Mouse (Mus musculus) liver, adult (tissue): Measurements from ENCODE around the gene Slc25a53.
"Not testable (repeated sequence)": the region's sequence is repeated elsewhere in the genome, so short reads cannot be mapped to it uniquely, and the experiment has no call there.

Experiments used
- GATA4 ChIP-seq: IDR thresholded peaks from 2 replicates; pipeline ENCODE4 v1.6.1; 2014; ENCODE audit warnings: mild to moderate bottlenecking, low read length; ENCODE audit not compliant: insufficient replicate concordance

Slc25a53 gene

GRCm38 (mm10) chrX:136986039-136986438, 52.1 kb downstream of the Slc25a53 start:
- TF ChIP-seq GATA4 = no peak

- TF ChIP-seq GATA4 = no peak
These were observed 59.5 kb downstream of the Slc25a53 start for GRCm38 (mm10) chrX:136978616-136979015.

- TF ChIP-seq GATA4 = no peak
These were observed 61.5 kb downstream of the Slc25a53 start, which contains the start of the genes Tmsb15l and Tmsb15b1 for GRCm38 (mm10) chrX:136976424-136977084. Tmsb15l (minus strand) TSS chrX:136976869. Tmsb15b1 (minus strand) TSS chrX:136976874.

DNA sequence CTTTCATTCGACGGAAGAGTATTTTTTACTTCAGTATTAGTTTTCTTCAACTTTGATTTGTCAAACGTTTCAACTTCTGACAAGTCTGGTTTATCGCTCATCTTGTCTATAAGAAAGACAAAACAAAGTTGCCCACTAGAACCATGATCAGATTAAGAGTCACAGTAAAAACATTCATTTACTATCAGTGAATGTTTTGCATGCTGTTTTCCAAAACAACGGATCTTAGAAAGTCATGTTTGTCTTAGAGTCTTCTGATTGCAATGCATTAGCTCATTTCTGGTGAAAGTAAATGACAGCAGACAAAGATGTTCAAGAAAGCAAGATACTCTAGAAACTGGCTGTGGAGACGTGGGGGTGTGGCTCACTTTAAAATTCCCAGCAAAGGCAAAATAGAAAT, 62.7 kb downstream of the Slc25a53 start, which contains the start of gene Tmsb15b2:
Gene Tmsb15b2, minus strand, starts transcription at position 101 of the 400 bp plus-strand sequence.
- TF ChIP-seq GATA4 = not testable (repeated sequence)

- TF ChIP-seq GATA4 = no peak
These were observed 78.4 kb downstream of the Slc25a53 start for GRCm38 (mm10) chrX:136959688-136960087.

GRCm38 (mm10) chrX:136937985-136938384, 100.1 kb downstream of the Slc25a53 start:
- TF ChIP-seq GATA4 = no peak
